Mouse (Mus musculus): ENCODE measurements around the gene Pakap. TPM values are rescaled to one million over a fixed set of nuclear protein-coding genes. Genes with fewer than 3 reads are reported as not detected.

Gene Pakap
- polyA plus RNA-seq, 1 experiment, result 1.9 TPM

DNA sequence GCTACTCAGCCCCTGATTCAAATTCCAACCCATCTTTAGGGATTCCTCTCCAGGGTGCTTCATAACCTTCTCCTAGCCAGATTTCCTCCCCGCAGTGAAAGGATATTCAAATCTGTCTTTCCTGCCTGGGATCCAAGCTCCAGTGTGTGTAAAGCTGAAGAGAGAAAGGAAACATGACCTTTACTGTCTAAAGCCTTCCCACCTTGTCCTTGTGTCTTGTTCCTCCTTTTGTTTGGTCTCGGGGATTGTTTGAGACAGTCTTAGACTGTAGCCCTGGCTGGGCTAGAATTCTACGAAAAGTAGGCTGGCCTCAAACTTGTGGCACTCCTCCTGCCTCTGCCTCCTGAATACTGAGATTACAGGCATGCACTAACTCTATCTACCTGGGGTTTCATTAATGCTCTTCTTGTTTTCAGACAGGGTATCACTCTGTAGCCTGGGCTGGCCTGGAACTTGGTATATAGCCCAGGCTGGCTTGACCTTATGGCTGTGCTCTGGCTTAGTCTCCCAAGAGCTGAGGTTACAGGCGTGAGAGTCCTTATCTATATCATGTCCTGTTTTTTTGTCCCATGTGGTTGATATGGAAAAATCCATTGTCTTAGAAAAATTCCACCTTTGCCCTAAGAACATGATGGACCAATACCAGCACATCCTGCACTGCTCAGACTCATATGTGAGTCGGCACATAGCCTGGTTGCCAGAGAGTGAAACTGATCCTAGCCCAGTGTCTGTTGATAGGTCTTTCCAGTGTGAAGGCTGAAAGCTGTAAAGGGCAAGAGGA lies 126.6 kb downstream of the Pakap start:
- no peak for TF ChIP-seq POLR2A (IDR thresholded peaks at IDR 0.05; ENCODE audit: borderline replicate concordance, extremely low read depth, insufficient read depth, insufficient read length, poor library complexity, severe bottlenecking)
- no peak for DNase-seq (ENCODE audit: low read depth)

DNA sequence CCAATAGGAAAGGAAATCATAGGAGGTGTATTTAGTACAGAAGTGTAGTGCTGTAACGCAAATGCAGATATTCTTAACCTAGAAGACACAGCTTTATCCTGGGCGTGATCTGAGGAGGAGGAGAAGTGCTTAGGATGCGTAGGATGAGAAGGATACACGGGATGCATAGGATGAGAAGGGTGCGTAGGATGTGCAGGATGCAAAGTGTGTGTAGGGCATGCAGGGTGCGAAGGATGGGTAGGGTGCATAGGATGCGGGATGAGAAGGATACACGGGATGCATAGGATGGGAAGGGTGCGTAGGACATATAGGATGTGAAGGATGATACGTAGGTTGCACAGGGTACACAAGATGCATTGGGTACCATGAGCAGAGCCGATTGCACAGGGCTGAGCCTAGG lies 129.0 kb downstream of the Pakap start:
- DNase-seq (ENCODE audit: low read depth), result no peak
- TF ChIP-seq CTCF (IDR thresholded peaks at IDR 0.05; ENCODE audit: borderline replicate concordance, extremely low read depth, insufficient read depth, insufficient read length) (no peak), POLR2A (IDR thresholded peaks at IDR 0.05; ENCODE audit: borderline replicate concordance, extremely low read depth, insufficient read depth, insufficient read length, poor library complexity, severe bottlenecking) (no peak)

DNA sequence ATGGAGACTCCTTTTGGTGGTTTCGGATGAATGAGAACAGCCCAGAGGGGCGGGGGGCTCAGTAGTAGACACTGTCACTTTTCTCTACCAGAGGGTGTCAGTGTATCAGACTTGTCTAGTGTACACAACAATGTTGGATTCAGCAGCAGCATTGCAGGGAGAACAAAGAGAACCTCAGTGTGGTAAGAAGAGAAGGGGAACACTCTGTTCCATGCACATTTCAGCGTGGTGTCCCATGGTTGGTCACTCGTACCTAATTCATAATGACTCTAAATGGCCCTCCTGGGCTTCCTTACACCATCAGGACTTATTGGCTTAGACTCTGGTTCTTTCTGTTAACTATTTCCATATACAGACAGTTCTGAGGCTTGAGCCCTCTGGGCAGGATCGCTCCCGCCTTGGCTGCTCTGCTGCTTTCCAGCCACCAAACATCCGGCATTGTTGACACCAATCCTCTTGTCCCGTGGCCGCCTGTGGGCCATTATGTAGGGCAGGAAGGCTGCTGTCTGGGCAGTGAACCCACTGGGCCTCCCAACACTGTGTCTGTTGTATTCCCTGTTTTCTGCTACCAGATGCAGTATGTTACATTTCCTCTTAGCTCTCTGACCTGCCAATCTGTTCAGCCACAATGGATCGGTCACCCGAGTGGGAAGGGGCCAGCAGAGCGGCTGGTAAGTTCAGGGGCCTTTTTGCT lies 130.1 kb downstream of the Pakap start:
- TF ChIP-seq POLR2A (IDR thresholded peaks at IDR 0.05; ENCODE audit: borderline replicate concordance, extremely low read depth, insufficient read depth, insufficient read length, poor library complexity, severe bottlenecking) (no peak), CTCF (IDR thresholded peaks at IDR 0.05; ENCODE audit: borderline replicate concordance, extremely low read depth, insufficient read depth, insufficient read length) (no peak)
- DNase-seq (ENCODE audit: low read depth), result no peak

DNA sequence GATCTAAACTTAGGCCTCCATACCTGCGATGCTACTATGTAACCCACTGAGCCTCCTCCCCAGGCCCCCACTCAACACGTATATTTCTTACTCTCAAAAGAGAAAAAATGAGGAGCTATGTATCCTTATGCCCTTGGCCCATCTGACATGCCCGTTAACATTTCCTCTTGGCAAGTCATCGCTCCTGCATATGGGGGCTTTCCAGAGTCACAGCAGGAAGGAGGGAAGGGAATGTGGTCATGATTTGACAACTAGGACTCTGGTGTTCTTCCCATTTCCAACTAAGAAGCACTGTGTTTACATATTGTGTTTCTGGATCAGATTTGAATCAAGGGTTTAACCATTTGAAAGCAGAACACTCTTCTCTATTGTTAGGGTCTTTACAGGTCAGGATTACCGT lies 133.6 kb downstream of the Pakap start:
- DNase-seq (ENCODE audit: low read depth), result no peak
- no peak for TF ChIP-seq POLR2A (IDR thresholded peaks at IDR 0.05; ENCODE audit: borderline replicate concordance, extremely low read depth, insufficient read depth, insufficient read length, poor library complexity, severe bottlenecking)
- no peak for TF ChIP-seq CTCF (IDR thresholded peaks at IDR 0.05; ENCODE audit: borderline replicate concordance, extremely low read depth, insufficient read depth, insufficient read length)

DNA sequence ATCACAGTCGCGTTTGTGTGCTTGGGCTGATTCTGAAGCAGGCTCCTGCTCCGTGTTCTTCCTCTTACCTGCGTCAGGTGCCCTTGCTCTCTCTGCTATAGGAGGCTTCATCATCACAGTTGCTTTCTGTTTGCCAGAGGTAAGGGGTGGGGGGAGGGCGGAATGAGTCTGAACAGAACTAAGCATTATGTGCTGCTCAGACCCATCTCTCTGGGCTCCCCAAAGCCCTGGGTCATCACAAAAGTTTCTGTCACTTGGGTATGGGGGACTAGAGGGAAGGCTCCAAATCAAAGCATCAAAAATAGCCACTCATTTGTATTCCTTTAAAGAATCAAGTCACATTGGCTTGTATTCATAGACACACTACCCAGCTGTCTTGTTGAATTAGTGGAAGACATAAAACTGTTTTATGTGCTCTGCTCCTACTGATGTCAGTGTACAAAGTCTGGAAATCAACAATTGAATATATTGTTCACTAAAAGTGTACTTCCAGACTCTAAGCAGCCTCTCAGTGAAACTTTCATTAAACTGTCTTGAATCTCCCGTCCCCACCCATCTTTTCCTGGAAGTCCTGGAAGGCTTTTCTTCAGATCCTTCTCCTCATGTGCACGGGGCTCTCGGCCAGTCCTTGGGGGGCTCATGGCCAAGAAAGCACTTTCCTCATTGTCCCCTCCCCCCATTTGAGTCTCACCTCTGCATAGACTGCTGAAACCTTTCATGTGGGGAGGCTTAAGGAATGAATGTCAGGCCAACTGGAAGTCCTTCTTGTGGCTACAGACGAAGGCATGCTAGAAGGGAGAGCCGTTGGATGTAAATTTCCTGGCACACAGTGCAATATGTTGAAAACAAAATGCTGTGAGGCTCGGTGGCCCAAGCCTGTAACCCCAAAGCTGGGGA lies 135.8 kb downstream of the Pakap start:
- TF ChIP-seq CTCF (IDR thresholded peaks at IDR 0.05; ENCODE audit: borderline replicate concordance, extremely low read depth, insufficient read depth, insufficient read length), result no peak
- TF ChIP-seq POLR2A (IDR thresholded peaks at IDR 0.05; ENCODE audit: borderline replicate concordance, extremely low read depth, insufficient read depth, insufficient read length, poor library complexity, severe bottlenecking), result no peak
- DNase-seq (ENCODE audit: low read depth), result no peak

DNA sequence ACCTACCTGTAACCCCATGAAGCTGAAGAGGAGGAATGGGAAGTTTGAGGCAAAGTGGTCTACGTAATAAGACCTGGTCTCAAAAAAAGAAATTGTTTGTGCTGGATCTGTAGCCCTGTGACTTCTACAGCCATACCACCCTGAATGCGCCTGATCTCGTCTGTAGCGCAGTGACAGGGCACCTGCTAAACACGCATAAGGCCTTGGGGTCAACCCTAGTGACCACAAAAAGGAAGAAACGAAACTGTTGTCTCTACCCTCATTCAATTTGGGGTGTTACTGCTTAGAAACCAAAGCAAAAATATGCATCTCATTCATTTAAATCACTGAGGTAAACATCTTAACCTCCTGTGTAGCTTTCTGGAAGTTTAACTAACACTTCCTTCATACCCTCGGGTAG lies 136.6 kb downstream of the Pakap start:
- DNase-seq (ENCODE audit: low read depth), result no peak
- TF ChIP-seq CTCF (IDR thresholded peaks at IDR 0.05; ENCODE audit: borderline replicate concordance, extremely low read depth, insufficient read depth, insufficient read length) (no peak), POLR2A (IDR thresholded peaks at IDR 0.05; ENCODE audit: borderline replicate concordance, extremely low read depth, insufficient read depth, insufficient read length, poor library complexity, severe bottlenecking) (no peak)

DNA sequence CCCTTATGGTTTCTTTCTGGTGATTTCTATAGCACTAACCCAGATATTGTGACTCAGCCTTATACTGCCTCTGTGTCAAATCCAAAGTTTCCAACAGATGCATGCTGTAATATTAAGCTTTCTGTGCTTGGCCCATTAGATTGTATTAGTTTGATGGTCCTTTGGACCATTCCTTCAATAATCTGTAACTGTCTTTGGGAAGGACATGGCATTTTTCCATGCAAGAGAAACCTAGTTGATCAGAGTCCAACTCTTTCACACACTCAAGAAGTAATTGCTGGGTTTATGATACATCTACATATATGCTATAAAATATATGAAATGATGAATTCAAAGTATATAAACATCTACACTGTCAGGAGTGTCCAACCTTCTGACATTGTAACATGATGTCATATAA lies 147.9 kb downstream of the Pakap start:
- TF ChIP-seq POLR2A (IDR thresholded peaks at IDR 0.05; ENCODE audit: borderline replicate concordance, extremely low read depth, insufficient read depth, insufficient read length, poor library complexity, severe bottlenecking), result no peak
- no peak for TF ChIP-seq CTCF (IDR thresholded peaks at IDR 0.05; ENCODE audit: borderline replicate concordance, extremely low read depth, insufficient read depth, insufficient read length)
- DNase-seq (ENCODE audit: low read depth), result no peak

DNA sequence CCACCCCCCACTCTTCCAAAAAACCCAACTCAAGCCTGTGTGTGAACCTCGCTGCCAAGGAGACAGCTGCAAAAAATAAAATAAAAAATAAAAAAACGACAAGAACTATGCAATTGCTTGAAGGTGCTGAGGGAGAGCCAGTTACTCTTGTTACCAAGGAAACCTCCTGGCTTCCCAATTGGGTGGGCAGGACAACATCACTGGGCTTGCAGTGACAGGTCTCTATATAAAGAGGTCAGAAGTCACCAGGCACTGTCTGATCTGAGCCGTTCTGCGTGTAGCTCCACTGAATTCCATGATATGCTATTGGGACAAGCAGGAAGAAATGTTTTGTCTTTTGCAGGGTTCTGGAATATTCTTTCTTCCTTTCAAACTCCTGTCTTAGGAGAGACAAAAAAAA lies 148.8 kb downstream of the Pakap start:
- peak; percentile 53 for DNase-seq (ENCODE audit: low read depth)
- TF ChIP-seq CTCF (IDR thresholded peaks at IDR 0.05; ENCODE audit: borderline replicate concordance, extremely low read depth, insufficient read depth, insufficient read length) (no peak), POLR2A (IDR thresholded peaks at IDR 0.05; ENCODE audit: borderline replicate concordance, extremely low read depth, insufficient read depth, insufficient read length, poor library complexity, severe bottlenecking) (no peak)

DNA sequence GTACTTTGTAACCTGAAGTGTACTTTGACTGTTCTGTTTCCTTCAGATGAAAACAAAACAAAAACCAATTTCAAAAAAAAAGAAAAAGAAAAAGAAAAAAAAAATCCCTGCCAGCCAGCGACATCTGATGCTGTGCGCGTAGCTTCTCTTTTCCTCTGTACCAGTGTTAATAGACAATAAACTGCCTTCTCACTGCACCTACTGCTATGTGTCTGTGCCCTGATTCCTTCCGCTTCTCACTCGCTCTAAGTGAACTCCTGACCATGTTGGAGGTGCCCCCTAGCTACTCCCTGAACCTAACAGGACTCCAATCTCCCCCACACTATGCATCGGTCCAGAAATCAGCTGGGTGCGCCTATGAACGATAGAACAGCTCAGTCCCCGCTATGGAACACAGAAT lies 149.4 kb downstream of the Pakap start, which contains the start of gene Akap2:
Akap2 (plus strand) TSS at position 304 of the 400 bp plus-strand sequence.
- TF ChIP-seq POLR2A (IDR thresholded peaks at IDR 0.05; ENCODE audit: borderline replicate concordance, extremely low read depth, insufficient read depth, insufficient read length, poor library complexity, severe bottlenecking) (no peak), CTCF (IDR thresholded peaks at IDR 0.05; ENCODE audit: borderline replicate concordance, extremely low read depth, insufficient read depth, insufficient read length) (no peak)
- peak; percentile 7 for DNase-seq (ENCODE audit: low read depth)

DNA sequence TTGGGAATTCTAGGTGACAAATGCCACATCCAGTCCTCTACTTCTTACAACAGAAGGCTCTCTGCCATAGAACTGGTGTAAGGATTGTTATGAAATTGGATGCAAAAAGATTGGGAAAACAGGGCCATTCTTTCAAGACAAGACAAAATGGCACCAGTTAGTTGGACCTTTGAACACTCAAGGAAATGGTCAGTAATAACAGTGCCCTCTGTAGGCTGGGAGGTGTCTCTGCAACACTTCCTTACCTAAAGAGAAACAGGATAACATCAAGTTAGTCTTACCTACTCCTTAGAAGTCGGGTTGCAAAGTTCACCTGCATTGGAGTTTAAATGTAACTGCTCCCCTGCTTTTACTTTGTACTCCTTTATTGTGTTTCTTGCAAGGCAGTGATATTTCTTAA lies 151.4 kb downstream of the Pakap start:
- no peak for DNase-seq (ENCODE audit: low read depth)
- TF ChIP-seq POLR2A (IDR thresholded peaks at IDR 0.05; ENCODE audit: borderline replicate concordance, extremely low read depth, insufficient read depth, insufficient read length, poor library complexity, severe bottlenecking), result no peak
- TF ChIP-seq CTCF (IDR thresholded peaks at IDR 0.05; ENCODE audit: borderline replicate concordance, extremely low read depth, insufficient read depth, insufficient read length), result no peak

DNA sequence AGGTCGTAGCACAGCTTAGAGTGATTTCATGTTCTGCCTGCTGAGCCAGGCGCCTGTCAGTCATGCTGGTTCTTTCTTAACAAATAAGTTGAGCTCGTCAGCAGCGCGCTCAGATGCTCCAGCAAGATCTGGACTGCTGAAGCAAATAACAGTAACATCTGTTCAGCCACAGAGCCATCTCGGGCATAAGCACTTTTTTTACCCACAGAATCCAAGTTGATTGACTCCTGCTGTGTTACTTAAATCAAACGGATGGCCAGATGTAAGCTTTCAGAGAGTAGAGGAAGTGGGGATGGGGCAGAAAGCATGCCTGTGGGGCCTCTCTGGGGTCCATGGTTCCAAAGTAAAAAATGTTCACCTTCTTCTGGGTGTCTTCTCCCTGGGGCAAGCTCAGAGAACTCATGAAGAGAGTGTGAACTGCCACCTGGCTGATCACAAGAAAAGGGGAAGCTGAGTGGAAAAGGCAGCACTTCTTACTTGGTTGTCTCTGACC lies 152.9 kb downstream of the Pakap start:
- TF ChIP-seq CTCF (IDR thresholded peaks at IDR 0.05; ENCODE audit: borderline replicate concordance, extremely low read depth, insufficient read depth, insufficient read length), result no peak
- TF ChIP-seq POLR2A (IDR thresholded peaks at IDR 0.05; ENCODE audit: borderline replicate concordance, extremely low read depth, insufficient read depth, insufficient read length, poor library complexity, severe bottlenecking), result no peak
- DNase-seq (ENCODE audit: low read depth), result peak; percentile 64
